Mouse (Mus musculus): ENCODE data around the gene Mef2d.
A peak's percentile ranks its signal among the peaks of the same experiment; 100 is the strongest.

Gene Mef2d

DNA sequence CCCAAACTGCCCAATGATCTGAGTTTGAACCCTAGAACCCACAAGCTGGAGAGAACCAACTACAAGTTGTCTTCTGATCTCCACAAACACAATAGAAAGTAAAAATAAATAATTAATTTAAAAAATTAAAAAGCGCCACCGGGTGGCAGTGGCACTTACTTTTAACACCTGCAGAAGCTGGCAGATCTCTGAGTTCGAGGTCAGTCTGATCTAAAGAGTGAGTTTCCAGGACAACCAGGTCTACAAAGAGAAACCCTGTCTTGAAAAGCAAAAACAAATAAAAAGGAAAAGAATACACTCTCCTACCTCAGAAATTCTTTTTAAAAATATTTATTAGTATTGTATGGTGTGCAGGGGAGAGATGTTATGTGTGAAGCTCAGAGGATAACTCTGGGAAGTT, 4.4 kb upstream of the Mef2d start:
- DNase-seq (ENCODE audit: low spot score): no peak

DNA sequence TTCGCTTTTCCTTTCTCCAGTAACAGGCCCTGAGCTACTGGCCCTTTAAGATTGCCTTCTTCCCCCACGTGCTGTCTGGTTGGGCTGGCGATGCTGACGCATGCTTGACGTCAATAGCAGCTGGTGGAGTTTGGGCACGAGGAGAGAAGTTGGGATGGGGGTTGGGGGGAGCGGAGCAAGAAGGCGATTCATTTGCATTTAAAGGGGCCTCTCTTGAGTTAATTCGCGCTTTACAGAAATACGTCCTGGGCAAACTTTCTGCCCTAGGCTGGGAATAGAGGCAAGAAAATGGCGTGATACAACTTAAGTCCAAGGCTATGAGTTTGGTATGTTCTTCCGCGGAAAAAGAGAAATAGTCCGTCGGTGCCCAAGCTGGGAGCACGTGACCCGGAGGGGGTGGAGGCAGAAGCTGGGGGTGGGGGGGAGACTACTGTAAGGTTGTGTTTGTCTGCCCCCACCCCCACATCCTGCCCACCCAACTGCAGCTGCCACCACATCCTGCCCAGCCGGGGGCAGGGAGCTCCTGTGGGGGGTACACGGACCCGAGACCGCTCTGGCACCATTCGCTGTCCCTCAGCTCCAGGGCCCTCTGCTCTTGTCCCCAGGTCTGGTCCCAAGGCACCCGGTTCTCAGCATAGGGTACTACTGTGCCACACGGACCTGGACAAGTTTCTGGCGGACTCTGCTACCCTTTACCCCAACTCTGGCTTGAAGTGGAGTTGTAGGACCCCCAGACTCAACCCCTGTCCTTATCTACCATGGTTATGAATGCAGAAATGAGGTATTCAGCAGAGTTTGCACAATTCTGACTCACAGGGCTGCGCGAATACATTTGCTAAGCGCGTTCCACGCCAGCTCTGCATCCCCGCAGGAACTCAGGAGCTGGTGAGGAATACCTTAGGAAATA, 3.6 kb upstream of the Mef2d start:
- peak; percentile 93 for DNase-seq (ENCODE audit: low spot score)

DNA sequence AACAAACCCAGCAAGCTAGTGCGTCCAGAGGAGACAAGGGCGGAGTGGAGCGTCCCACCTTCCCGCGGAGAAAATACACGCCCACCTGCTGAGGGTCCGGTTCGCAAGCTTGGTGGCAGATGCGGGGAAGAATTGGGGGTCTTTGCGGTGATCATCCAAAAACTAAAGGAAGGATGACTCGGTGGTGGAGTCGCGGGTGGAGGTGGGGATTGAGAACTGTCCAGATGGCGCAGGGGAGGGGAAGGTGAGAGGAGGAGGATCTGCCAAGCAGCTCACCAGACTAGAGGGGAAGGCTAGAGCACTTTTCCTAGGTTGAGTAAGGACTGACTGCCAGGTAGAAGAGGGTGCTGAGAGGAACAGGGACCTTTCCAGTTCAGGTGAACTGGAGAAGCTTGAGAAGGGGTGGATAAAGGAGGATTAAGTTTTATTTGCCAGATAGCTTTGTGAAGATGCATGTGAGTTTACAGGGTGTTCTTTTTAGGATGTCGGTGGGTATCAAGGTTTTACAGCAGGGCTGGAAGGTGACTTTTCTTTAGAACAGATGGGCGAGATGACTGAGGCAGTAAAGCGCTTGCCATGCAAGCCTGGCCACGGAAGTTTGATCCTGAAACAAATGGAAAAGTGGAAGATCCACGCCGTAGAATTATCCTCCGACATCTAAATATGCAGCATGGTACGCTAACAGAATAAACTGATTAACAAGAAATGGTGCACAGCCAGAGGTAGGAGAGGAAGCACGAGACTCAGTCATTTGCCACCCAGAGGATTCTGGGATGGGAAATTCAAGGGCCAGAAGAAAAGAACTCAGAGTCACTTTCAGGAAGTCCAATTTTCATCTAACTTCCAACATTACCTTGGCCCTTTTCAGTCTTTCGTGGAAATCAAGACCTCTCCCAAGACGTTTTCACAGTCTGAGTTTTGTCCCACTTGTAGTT, 2.7 kb upstream of the Mef2d start:
- no peak for DNase-seq (ENCODE audit: low spot score)

DNA sequence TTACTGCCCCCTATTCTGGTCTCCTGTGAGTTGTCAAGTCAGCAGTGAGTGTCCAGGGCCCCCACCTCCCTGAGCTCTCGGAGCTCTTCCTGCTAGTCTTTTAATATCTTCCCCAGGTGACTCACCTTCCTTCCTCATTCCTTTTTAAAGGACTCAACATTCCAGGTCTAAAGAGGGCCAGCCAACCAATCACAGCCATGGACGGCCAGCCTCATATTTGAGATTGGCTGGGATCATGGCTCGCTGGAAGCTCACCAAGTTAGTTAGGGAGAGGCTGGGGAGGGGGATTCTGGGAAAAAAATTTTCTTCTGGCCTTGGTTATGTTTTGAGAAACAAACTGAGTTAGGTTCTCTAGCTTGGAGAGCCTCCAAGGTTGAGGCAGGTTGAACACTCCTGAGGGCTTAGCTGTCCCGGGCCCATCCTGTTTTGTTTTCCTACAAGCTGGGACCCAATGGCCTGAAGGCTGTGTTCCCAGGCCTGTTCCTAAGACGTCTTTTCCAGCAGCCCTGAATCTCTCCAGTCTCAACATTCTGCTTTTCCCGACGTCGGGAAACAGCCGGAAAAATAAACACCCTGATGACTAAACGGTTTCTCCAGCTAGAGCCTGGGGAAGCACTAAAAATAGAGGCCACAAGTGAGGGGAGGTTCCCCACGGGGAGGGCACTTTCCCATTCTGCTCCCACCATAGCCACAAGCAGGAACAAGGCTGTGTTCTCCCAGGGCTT, 1.8 kb upstream of the Mef2d start:
- DNase-seq (ENCODE audit: low spot score): no peak

DNA sequence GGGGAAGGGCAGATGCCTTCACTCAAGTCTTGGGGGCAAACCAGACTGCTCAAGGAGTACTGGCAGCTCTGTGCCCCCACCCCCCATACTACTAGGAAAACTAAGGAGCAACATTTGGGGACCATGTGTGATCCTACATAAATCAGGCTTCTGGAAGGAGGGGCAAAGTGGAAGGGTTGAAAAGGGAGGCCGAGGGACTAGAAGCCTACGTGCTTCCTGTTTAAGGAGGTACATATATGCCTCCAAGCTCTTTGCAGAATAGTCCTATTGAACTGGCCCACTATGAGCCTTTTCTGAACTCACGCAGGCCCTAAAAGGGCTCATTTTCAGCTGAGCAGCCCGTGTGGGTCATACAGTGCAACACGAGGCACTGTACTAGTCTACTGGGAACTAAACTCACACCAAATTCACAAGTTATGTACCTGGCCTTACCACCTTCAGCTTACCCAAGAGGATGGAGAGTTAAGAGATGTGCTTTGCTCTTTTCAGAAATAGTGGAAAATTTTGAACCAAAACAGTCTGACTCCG, 1.2 kb upstream of the Mef2d start:
- no peak for DNase-seq (ENCODE audit: low spot score)

DNA sequence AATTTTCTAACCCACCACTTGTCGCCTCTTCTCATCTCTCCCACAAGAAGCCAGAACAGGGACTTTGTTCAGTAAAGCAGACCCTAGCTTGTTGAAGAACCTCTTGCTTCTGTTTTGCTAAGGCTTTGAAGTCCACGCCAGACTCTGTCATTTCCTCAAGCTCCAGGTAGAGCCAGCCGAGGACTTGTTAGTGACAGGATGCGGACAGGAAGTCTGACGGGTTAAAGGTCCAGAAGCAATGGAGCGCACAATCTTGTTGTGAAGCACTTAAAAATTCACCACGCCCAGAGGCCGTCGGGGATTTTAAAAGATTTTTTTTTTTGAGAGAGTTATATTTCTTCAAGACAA, 759 bp upstream of the Mef2d start:
- no peak for DNase-seq (ENCODE audit: low spot score)

DNA sequence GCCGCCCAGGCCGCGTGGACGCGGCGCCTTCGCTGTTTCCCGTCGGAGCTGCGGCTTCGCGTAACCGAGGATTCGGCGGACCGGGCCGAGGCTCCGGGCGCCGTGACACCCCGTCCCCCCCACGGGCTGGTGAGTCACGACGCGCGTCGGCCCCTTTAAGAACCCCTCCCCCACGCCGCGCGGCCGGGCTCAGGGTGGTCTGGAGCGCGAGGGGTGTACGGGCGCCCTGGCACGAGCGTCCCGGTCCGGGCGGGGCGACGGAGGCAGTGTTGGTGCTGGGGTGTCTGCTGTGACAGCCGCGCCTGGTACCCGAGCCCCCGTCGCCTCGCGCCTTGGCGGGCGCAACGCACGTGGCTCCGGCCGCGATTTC, 359 bp downstream of the Mef2d start:
- peak; percentile 80 for DNase-seq (ENCODE audit: low spot score)

DNA sequence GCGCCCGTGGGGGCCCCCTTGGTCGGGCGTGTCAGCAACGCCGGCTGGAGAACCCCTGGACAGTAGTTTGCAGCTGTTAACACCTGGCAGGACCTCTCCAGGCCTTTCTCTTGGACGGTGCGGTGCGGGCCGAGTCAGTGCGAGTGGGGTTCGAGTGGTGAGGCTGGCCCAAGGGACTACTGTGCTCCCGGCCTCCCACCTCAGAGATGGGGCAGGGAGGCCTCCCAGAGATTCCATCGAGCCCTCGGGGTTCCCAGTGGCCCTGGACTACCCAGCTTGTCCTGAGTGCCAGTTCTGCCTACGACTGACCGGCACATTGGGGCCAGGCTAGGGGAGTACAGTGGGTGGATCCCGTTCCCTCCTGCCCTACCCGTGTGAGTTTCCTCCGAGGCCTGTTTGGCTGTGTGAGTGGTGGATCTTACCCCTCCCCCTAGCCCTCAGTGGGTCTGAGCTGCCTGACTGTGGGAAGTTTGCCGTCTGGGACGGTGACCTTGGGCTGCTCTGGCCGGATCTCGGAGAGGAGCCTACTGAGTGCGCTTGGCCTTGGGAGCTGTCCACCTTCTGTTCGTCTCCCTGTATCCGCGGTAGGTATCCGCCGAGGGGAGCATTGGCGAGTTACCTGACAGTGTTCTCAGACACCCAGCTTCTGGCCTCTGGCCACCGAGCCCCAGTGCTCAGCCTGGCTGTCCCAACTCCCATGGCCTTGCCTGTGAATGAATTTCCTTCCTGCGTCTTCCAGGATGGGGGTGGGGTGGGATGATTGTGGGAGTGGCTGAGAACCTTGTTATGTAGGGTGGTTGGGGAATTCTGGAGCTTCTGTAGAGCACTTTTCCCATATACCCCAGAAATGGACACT, 972 bp downstream of the Mef2d start:
- DNase-seq (ENCODE audit: low spot score): peak; percentile 62

DNA sequence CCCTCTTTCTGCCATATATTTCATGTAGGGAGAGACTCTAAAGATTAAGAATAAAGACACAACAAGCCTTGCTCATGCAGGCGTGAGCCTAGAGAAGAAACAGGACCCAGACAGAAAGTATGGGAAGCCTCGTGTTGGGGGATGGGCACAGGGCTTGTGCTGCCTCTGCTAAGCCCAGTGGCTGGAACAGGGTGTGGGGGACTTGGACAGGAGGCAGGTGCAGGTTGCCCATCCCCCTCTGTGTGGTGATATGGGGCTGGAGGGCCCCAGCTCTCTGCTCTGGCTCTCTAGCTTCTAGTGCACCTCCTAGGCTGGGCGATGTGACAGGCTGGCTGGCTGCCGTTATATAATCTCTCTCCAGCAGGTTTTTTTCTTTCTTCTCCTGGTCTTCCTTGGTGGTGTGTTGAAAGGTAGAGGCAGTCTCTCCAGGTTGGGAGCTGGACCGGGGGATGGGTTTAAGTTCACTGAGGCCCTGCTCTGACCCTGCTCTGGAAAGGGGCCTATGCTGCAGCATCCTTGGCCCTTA, 1.9 kb downstream of the Mef2d start:
- DNase-seq (ENCODE audit: low spot score): no peak

DNA sequence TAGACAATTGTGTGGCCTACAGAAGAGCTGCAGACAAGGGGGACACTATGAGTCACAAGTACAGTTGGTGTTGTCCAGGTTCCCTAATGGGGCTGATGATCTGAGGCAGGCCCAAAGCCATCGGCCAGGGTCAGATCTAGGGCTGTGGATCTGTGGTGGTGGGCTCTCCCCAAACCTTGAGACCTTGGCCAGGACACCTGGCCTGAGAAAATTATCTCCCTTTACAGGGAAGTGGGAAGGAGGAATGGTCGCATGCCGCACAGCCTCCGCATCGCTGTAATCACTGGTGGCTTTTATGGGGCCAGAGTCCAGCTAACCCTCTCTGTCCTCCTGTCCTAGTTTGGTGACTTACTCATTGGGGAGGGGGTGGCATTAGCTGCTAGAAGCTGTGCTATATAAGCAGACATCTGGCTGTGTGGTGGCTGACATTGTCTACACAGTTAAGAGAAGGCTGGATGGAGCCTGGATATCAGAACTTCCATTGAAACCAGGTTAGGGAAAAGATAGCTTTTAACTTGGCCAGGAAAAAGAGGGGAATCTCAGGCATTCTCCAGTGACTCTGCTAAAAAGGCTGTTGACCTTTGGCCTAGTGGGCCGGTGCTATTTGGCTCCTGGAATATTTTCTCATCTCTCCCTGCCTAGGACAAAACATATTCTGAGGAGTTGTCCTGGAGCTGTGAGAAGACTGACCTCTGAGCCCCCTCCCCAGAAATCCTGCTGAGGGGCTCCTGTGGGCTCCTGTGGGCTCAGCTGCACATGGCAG, 2.7 kb downstream of the Mef2d start:
- DNase-seq (ENCODE audit: low spot score): no peak

DNA sequence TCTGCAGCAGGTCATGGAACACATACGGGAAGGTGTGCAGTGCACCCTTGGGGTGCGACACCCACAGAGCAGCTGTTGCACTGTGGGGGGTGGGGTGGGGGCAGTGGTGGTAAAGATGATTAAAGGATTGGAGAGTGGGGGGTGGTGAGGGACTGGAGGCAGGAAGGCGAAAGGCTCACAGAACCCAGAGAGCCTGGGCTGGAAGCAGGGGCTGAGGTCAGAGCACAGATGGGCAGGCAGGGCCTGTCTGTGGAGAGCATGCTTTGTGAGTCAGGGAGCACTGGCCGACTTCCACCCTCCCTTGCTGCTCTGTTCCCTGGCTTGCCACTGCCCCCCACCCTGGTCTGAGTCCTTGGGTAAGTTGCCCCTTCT, 3.2 kb downstream of the Mef2d start:
- DNase-seq (ENCODE audit: low spot score): no peak

DNA sequence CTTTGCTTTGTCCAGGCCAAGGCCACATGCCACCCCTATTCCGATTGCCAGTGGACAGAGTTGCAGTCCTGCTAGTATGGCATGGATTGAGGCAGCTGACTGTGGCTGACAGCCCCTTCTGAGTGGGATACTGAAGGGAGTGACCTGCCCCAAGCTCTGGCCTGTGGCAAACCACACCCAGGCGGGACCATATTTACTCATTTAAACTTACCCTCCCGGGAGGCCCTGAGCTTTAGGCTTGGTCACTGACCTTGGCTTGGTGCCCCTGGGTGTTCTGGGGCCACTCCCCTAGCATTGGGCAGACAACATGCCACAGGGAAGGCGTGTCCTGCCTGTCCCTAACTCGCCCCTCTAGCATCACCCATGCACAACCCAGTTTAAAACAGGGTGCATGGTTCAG, 3.8 kb downstream of the Mef2d start:
- DNase-seq (ENCODE audit: low spot score): no peak

DNA sequence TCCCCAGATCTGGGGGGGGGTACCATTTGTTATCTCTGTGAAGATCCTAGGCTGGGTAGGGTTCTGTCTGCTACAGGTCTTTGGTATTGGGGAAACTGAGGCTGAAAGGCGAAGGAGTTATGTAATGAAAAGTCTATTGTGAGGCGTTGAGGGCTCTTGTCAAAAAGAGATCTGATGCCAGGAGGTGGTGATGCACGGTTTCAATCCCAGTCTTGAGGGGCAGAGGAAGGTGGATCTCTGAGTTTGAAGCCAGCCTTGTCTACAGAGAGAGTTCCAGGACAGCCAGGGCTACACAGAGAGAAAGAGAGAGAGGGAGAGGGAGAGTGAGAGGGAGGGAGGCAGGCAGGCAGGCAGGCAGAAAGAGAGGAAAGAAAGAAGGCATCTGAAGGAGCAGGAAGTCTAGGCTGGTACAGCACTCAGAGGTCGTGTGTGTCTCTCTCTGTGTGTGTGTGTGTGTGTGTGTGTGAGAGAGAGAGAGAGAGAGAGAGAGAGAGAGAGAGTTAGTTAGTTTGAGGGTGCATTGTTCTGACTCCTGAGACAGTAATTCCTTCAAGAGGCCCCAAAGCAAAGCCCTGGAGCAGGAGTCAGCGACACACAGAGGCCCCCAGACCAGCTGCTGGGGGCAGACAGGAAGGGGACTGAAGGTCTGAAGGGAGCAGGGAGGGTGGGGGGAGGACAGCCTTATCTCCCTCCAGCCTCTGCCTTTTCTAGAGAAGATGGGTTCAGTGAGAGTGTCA, 4.4 kb downstream of the Mef2d start:
- no peak for DNase-seq (ENCODE audit: low spot score)

DNA sequence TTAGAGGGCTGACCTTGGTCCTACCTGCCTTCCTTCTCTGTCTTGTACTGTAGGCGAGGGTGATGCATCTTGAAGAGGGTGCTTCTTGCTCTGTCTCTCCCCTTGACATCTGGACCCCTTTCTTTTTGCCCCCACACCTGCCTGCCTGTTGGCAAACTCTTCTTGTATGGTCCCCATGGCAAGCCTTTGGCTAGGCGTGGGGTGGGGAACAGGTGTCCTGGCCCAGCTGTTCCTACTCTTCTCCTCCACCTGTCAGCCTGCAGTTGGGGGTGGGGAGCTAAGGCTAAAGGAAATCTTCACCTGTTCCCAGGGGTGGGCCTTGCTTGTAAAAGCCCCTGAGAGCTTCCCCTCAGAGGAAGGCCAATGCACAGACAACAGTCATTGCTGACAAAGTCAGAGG, 5.3 kb downstream of the Mef2d start:
- DNase-seq (ENCODE audit: low spot score): no peak

DNA sequence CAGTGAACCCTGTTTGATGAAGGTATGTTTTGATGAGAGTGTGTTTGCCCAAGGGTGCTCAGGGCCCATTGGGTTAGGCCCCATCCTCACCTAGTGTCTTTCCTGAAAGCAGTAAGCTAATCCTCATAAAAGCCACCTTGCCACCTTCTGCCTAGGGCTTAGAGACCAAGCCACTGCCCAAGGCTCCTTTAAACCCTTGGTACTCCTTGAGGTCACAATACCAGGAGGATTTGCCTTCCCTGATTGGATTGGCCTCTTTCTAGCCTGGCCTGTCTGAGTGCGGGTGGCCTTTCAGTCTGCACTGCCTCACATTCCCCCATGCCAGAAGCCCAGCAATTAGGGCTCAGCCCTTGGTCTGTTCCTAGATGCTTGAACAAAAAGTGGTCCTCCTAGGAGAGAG, 5.7 kb downstream of the Mef2d start:
- DNase-seq (ENCODE audit: low spot score): no peak

DNA sequence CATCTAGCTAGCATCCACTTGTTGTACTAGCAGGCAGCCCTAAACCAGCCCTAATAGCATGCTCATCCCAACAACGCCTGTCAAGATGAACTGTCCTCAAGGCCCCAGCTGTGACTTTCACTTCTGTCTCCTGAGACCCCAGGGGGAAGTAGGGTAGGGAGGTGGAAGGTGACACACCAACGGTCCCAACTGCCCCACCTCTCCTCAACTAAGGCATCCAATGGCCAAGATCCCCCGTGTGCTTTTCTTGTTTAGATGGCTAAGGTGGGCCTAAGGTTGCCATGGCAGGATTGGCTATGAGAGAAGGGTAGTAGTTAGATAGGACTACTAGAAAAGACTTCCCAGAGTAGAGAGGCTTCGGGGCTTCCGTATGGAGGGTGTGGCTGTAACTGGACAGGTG, 6.2 kb downstream of the Mef2d start:
- DNase-seq (ENCODE audit: low spot score): no peak

DNA sequence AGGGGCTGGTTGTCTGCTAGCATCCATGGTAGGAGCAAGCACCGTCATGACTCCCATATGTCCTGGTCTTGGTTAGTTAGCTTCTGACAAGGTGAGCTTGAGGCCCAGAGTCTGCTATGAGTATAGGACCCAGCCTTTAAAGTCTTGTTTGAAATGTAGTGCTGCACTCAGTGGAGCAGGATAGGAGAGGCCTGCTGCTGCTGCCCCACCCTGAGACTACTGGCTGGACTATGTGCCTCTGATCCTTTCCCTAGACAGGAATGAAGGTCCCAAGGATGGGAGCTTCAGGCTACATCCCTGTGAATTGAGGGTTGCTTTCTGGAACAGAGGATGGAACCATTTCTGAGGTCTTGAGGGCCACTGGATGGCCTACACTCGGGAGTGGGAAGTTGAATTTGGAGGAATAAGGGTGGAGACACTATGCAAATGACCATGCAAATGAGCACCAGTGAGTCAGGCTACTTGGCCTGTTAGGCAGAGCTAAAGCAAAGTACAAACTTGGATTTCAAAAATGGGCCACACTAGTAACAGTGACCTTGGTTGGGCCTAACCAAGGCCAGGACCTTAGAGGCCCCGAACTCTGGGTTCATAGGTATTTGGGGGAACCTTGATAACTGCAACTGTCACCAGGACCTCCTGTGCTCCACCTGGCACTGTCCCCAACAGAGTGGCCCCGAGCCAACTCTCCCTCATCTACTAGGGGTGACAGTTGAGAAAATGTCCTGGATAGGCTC, 6.8 kb downstream of the Mef2d start:
- no peak for DNase-seq (ENCODE audit: low spot score)

DNA sequence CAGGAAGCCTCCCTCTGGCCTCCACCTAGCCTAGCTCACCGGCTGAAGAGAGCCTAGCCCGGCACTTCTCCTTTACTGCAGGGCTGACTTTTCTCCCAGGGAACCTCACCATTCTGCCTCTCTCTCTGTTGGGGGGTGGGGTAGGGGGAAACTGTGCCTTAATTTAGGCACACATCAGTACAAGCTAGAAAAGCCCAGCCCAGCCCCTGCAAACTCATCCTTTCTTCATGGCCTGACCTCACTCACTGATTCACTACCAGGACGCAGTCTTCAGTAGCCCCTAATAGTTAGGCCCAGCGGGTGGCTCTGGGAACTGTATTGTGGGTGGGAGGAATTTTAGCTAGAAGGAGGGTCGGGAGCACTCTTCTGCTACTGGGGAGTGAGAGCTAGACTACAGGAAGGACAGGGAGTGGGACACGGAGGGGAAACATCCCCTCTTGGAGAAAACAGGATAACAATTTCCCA, 7.4 kb downstream of the Mef2d start:
- DNase-seq (ENCODE audit: low spot score): no peak

Data from testis, postnatal 14 days (tissue).